Mouse (Mus musculus) heart, adult 2 months (tissue): Measurements from ENCODE around the gene AC153137.1.

Source experiments
- CTCF ChIP-seq: fragments of 200-600 bp; IDR thresholded peaks from 2 replicates; pipeline ENCODE4 v1.8.1; 2022; ENCODE audit warnings: antibody characterized with exemption, mild to moderate bottlenecking, moderate library complexity
- EP300 ChIP-seq: fragments of 200-500 bp; IDR thresholded peaks from 2 replicates; pipeline ENCODE4 v1.6.1; 2011; ENCODE audit warnings: low read depth, low read length, control low read depth; ENCODE audit not compliant: insufficient read depth
- POLR2A ChIP-seq: fragments of 200-500 bp; IDR thresholded peaks from 2 replicates; pipeline ENCODE4 v1.6.1; 2011; ENCODE audit warnings: mild to moderate bottlenecking, low read depth, low read length, control low read depth; ENCODE audit not compliant: insufficient read depth

DNA sequence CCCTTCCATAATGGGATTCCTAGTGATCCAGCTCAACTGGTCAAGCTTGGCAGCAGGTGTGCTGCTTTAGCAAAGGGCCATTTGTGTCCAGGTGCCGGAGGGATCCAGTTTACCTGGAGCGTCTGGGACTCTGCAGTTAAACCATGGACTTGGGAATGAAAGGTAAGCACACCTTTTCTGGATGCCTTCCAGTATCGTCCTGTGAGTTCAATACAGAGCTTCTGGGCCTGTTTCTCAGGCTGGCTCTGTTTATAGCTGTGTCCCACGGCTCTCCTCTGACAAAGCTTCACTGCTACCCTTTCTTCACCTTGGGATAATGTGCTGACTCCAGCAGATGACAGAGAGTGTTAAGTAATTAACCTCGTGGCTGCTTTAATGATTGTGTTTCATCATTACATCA is 39.6 kb upstream of the AC153137.1 start:
- TF ChIP-seq POLR2A (no peak), CTCF (no peak), EP300 (no peak)
